Mouse (Mus musculus): ENCODE measurements around the gene Eddm3b.
"Not testable (repeated sequence)": the region's sequence is repeated elsewhere in the genome, so short reads cannot be mapped to it uniquely, and the experiment has no call there.

The Eddm3b gene

GRCm38 (mm10) chr14:51145521-51145920 lies 31.3 kb downstream of the Eddm3b start:
- no peak for DNase-seq

- no peak for DNase-seq
Measured at GRCm38 (mm10) chr14:51146685-51147084, 32.5 kb downstream of the Eddm3b start, which contains the start of gene Rnase1. Gene Rnase1, minus strand, starts transcription at chr14:51146785.

GRCm38 (mm10) chr14:51148006-51148405 lies 33.8 kb downstream of the Eddm3b start:
- no peak for DNase-seq

- DNase-seq, result no peak
Measured at GRCm38 (mm10) chr14:51149164-51149563, 34.9 kb downstream of the Eddm3b start.

GRCm38 (mm10) chr14:51150206-51150831 lies 36.1 kb downstream of the Eddm3b start:
- DNase-seq, result no peak

GRCm38 (mm10) chr14:51152249-51152870 lies 38.1 kb downstream of the Eddm3b start:
- DNase-seq, result no peak

- no peak for DNase-seq
Measured at GRCm38 (mm10) chr14:51156056-51156735, 42.0 kb downstream of the Eddm3b start.

- no peak for DNase-seq
Measured at GRCm38 (mm10) chr14:51156736-51157068, 42.5 kb downstream of the Eddm3b start.

- no peak for DNase-seq
Measured at GRCm38 (mm10) chr14:51157072-51157471, 42.8 kb downstream of the Eddm3b start.

- DNase-seq, result peak; percentile 11
Measured at GRCm38 (mm10) chr14:51161976-51162375, 47.8 kb downstream of the Eddm3b start, which contains the start of gene Rnase2b. Gene Rnase2b, plus strand, starts transcription at chr14:51162260.

- not testable (repeated sequence) for DNase-seq
Measured at GRCm38 (mm10) chr14:51163323-51163722, 49.1 kb downstream of the Eddm3b start.

GRCm38 (mm10) chr14:51165435-51165834 lies 51.2 kb downstream of the Eddm3b start:
- no peak for DNase-seq

GRCm38 (mm10) chr14:51166068-51166467 lies 51.8 kb downstream of the Eddm3b start:
- DNase-seq, result no peak
